Mouse (Mus musculus): ENCODE measurements around the gene Sorcs2.
"Not testable (repeated sequence)": the region's sequence is repeated elsewhere in the genome, so short reads cannot be mapped to it uniquely, and the experiment has no call there.

The Sorcs2 gene

DNA sequence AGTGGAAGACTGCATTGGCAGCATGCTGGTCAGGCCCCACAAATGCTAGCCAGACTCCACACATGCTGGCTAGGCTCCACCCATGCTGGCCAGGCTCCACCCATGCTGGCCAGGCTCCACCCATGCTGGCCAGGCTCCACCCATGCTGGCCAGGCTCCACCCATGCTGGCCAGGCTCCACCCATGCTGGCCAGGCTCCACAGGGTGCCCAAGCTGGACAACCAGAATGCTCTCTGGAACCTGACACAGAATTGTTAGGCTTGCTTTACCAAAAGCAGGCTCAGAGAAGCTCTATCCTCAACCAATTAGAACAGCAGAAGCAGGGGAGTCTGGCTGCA, 7.4 kb downstream of the Sorcs2 start:
- DNase-seq (ENCODE audit: low spot score) = not testable (repeated sequence)

DNA sequence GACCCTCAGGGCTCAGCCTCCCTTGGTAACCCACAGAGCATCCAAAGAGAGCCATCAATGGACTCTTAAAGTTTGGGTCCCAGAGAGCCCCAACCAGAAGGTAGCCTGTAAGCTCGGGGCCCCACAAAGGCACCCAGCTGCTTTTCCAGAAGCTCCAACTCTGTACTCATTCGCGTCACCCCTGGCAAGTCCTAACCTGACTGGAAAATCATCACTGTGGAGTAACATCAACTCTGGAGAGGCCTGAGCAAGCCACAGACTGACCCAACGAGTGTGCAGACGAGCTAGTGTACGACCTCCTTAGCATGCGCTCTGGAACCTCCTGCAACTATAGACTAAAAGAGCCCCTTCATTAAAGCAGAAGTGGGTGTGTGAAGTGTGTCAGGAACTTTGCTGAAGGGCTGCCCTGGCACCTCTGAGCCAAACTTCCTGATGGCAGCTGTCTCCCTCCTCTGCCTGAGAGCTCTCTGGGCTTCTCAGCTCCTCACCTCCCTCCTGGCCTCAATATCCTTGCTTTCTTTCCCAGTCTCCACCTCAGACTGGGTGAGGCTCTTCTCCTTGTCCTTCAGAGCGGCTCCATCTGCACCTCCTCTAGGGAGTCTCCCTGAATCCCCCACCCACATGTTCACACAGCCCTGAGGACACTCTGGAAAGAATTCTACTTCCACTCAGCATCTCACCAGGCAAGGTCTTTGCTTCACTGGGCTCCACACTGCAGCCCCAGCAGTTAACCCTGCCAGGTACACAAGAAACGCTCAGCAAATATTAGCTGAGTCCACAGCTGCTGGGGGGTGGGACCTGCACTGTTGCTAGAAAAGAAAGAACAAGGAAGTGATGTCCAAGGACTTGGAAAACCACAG, 8.0 kb downstream of the Sorcs2 start:
- no peak for DNase-seq (ENCODE audit: low spot score)

DNA sequence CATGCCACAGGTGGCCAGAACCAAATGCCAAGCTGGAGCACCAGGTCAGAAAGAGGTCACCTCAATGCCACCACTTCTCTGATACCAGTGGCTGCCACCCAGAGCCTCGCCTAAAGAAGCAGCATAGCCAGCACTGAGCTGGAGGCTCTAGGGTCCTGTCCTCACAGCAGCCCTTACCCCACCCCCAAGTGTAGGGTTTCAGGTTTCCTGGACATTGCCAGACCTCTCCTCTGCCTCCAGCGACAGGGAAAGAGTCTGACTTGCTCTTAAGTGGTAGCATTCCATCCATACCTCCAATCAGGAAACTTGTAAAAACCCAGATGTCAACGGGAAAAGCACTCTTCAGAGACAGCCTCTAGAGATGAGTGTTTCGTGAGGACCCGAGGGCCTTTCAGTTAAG, 12.9 kb downstream of the Sorcs2 start:
- peak; percentile 88 for DNase-seq (ENCODE audit: low spot score)

DNA sequence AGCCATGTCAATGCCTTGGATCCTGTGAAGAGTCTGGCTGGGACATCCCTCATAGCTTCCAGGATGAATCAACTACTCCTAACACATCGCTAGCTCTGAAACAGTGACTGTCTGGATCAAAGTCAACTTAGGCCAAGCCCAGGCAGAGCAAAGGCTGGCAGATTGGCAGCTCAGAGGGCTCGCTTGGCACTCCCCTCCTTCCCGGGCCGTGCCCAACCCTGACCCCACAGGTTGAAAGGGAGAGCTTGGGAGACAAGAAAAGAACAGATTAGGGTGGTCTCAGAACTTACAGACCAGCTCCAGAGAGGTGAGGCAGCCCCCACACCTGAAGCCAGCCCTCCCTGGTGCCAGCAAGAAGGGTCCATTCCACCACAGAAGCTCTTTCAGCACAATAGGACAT, 14.5 kb downstream of the Sorcs2 start:
- DNase-seq (ENCODE audit: low spot score) = no peak

DNA sequence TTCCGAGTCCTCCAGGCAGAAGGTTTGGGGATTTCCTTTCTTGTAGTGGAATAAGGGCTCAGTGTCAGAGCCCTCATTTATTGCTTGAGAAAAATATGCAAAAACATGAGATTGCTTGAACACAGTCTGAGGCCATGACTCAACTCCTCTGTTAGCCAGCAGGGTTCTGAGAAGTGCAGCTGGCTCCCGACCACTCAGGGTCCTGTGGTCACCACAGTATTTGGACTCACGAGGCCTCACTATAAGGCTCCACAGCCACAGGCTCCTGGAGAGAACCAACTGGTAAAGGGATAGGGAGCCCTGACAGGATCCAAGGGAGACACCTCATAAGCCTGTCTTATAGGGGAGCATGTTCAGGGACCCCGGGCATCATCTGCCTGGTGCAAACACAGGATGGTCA, 15.2 kb downstream of the Sorcs2 start:
- DNase-seq (ENCODE audit: low spot score) = no peak

DNA sequence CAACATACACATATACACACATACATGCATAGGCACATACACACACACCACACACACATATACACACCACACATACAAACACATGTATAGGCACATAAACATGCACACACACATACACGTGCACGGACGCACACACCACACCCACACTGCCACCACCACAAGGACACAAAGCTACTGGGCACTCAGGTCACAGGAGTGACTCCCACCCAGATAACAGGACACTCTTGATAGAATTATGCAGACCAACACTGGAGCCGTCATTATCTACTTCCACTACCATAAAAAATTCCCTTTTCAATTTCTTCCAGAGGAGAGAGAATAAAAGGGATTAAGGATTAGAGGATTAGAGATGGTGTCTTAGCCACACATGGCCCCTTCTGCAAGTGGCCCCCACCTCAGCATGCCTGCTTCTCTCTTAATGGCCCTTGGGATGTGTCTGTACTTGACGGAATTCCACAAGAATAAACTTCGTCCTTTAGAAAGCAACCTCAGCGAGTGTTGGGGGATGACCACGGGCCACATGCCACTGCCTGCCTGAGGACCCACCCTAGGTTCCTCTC, 15.7 kb downstream of the Sorcs2 start:
- no peak for DNase-seq (ENCODE audit: low spot score)

DNA sequence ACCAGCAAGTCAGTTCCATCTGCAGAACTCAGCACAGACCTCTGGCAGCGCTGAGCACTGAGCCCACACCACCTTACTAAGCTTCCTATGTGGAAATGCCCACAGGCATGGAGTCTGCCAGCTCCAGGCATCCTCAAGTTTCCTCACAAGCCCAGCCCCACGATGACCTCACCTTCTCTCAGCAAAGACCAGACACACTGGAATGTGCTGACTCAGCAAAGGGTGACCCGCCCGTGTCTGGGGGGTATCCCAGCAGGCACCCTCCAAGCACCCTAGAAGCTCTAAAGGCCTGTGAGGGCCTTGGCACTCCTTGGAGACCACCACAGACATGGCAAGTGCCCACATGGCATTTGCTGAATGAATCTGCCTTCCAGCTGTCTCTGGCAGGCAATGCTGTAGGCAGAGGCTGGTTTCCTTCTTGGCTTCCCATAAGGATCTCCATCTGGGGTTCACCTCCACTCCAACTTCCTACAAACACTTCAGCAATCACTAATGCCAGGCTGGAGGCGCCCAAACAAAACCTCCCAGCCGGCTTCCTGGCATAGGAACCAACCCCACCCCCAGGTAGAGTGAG, 17.9 kb downstream of the Sorcs2 start:
- no peak for DNase-seq (ENCODE audit: low spot score)

DNA sequence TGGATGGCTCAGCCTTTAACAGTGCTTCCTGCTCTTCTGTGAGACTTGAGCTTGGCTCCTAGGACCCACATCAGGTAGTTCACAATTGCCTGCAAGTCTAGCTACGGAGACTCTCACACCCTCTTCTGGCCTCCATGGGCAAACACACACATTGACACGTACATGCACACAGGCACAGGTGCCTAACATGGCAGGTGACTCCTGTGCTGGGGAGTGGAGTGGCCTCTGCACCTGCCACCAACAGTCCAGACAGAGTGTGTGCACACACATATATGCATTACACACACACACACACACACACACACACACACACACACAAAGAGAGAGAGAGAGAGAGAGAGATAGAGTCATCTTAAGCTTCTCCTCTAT, 19.6 kb downstream of the Sorcs2 start:
- DNase-seq (ENCODE audit: low spot score) = no peak

DNA sequence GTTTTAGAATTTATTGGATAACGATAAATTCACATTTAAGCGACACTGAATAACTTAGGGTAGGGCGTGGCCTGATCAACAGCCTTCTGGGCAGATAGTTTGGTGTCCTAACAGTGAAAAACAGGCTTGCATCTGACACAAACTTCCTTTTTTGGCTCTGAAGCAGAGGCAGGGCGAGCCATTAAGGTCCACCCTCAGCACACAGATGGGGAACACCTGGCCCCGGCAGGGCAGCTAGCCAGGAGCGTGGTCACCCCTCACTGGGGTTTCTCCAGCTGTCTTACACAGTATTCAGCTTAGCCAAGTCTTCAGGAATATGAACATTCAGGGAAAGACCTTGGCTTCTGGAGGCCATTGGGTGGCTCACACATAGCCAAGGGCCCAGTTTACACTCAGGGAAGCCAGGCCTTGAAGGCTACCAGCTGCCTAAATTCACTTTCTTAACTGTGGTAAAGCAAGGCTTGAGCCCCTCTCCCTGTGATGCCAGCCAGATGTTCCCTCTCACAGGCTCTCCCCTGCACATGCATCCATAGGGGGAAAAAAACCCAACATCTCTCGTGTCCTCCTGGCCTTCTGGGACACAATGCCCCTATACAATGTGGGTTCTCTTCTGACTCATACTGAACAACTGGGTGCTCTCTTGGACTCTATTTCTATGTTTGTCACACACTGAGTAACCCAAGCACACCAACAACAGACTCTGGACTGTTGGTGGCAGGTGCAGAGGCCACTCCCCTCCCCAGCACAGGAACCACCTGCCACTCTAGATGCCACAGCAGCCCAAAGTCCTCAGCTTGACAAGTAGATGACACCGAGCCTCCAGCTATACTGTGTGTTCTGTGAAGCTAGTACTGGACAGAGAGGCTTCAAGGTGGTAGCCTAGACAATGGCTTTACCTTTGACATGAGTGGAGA, 20.2 kb downstream of the Sorcs2 start:
- no peak for DNase-seq (ENCODE audit: low spot score)

DNA sequence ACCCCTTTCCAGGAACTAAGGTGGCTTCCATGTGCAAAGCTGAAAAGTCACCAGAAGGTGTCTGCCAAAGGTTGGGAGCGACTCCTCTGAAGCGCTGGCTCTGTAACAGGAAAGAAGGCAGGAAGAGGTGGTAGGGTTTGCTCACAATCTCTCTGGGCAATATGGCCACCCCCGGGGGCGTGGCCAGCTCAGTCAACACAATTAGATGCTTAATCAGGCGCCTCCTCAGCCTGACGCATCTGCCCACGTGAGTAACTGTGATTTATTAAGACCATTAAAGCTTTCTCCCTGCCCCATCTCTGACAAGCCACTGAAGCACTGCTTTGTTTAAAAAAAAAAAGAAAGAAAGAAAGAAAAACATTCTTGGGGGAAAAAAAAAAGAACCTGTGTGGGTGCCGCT, 22.1 kb downstream of the Sorcs2 start:
- peak; percentile 62 for DNase-seq (ENCODE audit: low spot score)

DNA sequence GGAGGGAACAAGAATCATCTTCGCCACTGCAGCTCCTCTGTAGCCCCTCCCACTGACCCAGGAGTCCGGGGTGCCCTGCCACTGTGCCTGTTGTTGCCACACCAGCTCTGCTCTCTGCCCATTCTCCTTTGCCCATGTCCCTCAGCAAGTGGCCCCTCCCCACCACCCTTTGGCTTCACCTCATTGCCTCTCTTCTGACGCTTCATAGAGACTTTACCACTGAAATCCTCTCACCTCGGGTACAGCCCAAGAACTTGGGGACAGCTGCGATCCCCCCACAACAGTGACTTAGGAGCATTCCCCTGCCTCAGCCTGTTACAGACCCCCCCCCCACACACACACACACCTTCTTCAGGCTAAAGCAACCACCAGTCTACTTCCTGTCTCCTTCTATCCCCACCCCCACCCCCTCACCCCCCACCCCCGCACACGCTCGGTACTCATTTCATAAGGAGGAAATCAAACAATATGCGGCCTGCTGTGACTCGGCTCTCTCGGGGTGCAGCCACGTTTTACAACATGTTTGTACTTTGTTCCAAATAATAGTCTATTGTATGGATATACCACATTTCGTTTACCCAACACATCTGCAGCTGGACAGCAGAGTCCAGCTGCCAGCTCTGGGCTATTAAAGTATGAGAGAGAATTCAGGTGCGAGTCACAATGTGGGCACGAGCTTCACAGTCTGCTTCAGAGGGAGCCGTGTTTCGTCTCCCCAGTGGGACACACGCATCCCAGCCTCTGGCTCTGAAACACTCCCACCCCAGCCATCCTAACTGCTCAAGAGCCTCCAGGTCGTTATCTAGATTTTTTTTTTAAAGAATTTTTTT, 23.5 kb downstream of the Sorcs2 start:
- DNase-seq (ENCODE audit: low spot score) = no peak

DNA sequence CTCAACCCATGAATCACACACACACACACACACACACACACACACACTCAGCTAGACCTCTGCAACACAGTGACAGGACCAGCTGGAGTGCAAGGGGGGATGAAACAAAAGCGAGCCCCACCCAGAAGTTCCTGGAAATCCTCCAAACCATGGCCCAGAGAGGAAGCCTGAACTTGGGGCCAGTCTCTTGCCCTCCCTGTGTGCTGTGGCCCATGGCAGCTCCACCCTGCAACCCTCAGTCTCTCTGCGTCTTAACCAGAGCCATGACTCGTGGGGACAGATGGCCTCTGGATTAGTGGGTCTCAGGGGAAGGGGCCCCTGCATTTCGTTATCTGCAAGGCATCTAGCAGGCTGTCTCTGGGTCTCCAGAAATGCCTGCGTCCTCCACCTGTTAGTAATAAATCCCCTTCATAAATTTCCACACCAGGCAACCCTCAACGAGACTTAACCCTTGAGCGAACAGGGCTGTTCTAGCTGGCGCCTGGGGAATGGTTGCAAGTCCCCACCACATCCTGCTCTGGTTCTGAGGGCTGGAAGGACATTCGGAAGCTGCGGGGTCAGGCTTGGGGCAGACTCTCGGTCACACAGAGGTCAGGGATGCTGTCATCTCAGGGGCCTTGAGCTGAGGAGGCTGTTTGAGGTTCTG, 24.6 kb downstream of the Sorcs2 start:
- peak; percentile 71 for DNase-seq (ENCODE audit: low spot score)

DNA sequence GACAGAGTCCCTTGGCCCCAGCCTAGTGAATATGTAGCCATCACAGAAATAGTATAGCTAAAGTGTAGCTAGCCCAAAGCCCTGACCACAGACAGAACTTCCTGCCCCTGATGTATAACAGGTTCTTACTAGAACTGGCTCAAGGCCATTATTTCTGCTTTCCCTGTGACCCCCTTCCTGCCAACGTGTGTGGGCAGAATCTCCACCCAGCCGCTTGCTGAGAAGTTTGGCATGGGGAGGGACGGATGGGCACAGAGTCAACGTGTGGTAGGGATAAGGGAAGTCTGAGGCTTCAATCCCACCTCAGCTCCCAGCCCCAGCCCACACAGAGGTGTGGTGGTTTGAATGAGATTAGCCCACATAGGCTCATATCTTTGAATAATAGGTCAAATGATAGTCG, 26.2 kb downstream of the Sorcs2 start:
- no peak for DNase-seq (ENCODE audit: low spot score)

DNA sequence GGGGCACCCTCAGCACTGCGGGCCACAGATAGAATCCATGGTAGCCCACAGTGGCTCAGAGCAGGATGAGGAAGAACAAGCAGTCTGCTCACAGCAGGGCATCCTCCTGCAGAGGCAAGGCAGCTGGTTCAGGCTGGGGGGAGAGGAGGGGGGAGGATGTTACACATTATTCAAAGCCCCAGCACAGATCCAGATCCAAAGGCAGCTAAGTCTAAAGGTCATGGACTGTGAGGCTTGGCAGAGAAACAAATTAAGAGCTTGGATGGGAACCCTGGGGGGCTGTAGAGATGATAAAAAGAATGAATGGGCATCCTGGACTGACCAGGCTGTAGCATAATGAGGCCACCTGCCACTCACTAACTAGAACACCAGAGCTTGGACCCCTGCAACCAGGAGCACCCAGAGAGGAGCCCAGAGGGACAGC, 28.7 kb downstream of the Sorcs2 start:
- peak; percentile 17 for DNase-seq (ENCODE audit: low spot score)

DNA sequence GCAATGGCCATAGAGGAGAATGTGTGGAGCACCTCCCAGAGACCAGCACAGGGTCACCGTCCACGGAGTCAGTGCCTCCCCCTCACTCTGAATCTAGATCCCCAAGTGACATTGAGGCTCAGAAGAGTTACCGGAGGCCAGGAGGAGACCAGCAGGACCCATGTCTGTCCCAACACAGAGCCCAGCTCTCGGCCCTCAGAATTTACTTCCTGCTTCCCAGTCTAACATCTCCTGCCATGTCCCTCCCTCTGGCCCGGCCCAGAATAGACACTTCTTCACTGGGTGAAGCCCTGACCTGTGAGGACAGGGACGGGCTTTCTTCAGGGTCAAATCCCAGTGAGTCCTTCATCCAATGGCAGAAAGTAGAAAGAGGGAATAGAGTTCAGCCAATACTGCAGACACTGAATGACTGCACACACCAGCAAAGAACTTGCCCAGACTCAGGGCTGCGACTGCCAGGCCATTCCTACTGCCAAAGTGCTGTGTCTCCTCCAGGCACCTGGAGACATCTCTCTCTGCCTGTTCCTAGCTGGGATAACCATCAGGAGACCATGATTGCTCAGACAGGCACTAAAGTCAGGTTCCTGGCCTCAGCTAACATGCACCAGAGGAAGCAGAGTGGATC, 29.3 kb downstream of the Sorcs2 start:
- DNase-seq (ENCODE audit: low spot score) = no peak

DNA sequence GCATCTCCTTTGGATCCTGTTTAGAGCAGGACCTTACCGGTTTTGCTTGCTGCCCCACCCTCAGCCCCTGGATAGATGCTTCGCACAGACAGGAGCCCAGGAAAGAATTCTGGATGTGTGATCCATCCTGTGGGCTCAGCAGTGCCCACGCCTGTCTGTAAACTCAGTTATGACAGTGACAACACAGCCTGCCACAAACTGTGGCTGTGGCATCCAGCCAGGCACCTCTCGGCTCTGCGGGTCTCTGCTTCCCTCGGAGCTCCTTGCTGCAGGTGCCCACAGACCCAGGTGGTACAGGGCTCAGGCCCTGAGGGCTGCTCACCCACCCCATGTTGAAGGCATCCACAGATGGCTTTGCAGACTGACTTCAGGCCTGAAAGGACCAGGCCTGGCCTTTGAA, 30.0 kb downstream of the Sorcs2 start:
- DNase-seq (ENCODE audit: low spot score) = no peak

DNA sequence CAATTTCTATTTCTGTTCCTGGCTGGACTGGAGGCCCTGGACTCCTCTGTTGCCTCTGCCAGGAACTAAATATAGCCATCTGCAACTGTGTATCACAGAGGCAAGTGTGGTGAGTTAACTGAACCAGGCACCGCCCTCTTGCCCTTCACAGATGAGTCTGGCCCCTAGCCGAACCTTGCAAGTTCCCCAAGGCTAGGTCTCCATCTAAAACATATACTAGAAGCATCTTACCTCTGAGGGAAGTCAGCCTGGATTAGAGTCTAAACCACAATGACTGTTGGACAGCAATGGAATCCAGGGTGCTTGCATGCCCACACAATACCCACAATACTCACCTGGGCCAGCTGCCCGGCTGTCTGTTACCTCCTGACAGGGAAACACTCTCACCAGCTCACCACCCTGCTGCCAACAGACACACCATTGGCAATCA, 30.7 kb downstream of the Sorcs2 start:
- DNase-seq (ENCODE audit: low spot score) = no peak

DNA sequence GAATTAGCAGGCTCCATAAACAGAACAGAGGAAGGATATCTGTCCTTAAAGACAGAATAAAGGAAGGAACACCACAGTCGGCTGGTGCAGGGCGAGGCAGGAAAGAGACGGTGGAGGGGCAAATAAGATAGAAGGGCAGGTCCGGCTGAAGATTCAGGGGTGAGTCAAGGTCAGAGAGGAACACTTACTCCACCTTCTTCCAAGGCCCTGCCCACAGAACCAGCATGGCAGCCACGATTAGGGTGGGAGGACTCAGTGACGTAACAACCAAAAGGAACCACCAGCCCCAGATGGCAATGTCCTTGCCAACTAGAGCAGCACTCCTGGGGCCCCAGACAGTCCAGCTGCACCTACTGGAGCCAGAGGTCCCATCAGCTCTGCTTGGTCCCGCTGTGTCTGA, 36.2 kb downstream of the Sorcs2 start:
- DNase-seq (ENCODE audit: low spot score) = no peak

DNA sequence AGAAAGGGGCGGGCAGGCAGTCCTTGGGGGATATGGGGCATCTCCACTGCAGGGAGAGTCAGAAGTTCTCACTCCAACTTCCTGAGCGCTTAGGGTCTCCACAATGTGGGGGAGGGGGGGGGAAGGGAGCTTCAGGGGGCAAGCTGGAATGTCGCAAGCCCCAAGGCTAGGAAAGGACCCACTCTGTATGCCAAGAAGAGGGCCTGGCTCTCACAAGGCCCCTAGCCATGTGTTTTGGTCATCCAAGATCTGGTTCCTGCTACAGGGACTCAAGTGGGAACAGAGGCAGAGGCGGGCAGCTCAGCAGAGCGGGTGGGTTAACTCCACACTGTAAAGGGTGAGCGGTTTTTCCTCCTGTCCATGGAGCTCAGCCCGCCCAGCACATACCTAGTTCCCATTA, 37.6 kb downstream of the Sorcs2 start:
- no peak for DNase-seq (ENCODE audit: low spot score)

DNA sequence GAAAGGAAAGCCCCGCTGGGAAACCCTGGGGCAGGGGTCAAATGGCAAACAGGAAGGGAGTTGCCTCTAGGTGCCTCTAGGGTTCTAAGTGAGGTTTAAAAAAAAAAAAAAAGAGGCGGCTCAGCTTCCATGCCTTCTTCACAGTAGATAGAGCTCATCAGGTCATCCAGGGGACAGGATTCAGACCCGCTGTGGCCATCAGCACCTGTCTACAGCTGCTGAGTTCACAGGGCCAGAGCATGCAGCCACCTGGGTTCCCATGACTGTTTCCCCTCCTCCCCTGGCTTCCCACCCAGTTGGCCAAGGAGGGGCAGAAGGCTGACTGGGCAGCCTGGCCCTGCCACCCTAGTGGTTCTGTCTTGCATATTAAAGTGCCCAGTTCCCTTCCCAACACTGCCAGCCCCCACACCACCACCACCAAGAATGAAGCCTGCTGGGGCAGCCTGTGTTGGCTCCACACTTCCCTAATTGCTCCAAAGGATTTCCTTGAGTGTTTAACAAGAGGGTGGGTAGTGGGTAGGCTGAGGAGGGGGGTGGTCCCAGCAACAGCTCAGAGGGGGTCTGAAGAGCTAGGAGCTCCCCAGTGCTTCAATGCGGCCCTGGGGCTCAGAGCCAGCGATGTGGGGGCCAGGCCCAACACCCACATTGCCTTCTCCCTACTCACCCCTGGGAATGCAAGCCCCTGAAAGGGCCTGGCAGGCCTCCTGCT, 38.2 kb downstream of the Sorcs2 start:
- DNase-seq (ENCODE audit: low spot score) = no peak
